Mouse (Mus musculus) gastrocnemius, postnatal 36 days (tissue): ENCODE data around the gene Spag9. TPM values are rescaled to one million over a fixed set of nuclear protein-coding genes. Genes with fewer than 3 reads are reported as not detected.

Source experiments
- DNase-seq, 2 experiments: peaks; one replicate each; pipeline ENCODE4 v3.0.0; 2022
- intact Hi-C: fragments of 180-260 bp; cut with DNase I; formaldehyde crosslinking; loops from one replicate; pipeline ENCODE4 v1.15.1; 2025
- total RNA-seq, 2 experiments: library from RNA; stranded (reverse); gene quantifications; 2 replicates each; pipeline ENCODE4 v1.2.3; 2021

Spag9 gene
- total RNA-seq, 2 experiments from 2014 or later: 118 to 141 TPM

GRCm38 (mm10) chr11:94171691-94172090 lies 175.8 kb downstream of the Spag9 start:
- DNase-seq: no peak
- intact Hi-C loops: no loop called here

- DNase-seq: no peak
Measured at GRCm38 (mm10) chr11:94172186-94172585, 176.3 kb downstream of the Spag9 start.

GRCm38 (mm10) chr11:94173726-94174146 lies 177.8 kb downstream of the Spag9 start:
- intact Hi-C loops: no loop called here
- no peak for DNase-seq

More at GRCm38 (mm10) chr11:94172186-94172585, 176.3 kb downstream of the Spag9 start:
- intact Hi-C loops: no loop called here

GRCm38 (mm10) chr11:94175288-94175687 lies 179.4 kb downstream of the Spag9 start:
- intact Hi-C loops: no loop called here
- no peak for DNase-seq

Other genes with a start within 250 kb of the Spag9 start
- 1 to 10 TPM; 7.6 to 7.8 TPM for gene Utp18, start 110.3 kb upstream of the Spag9 start, total RNA-seq
- 10 to 100 TPM in 1 of 2 experiments, 1 to 10 TPM in 1; 8.7 to 10.4 TPM for gene Mbtd1, start 110.2 kb upstream of the Spag9 start, total RNA-seq
- 100 to 1,000 TPM; 546 to 563 TPM for gene Nme2, start 39.8 kb upstream of the Spag9 start, total RNA-seq
- gene Gm20390, start 27.8 kb upstream of the Spag9 start, total RNA-seq: 10 to 100 TPM in 1 of 2 experiments, 1 to 10 TPM in 1; 9.9 to 14.6 TPM
- 10 to 100 TPM; 12.2 to 13.1 TPM for gene Nme1, start 27.6 kb upstream of the Spag9 start, total RNA-seq
- gene Tob1, start 215.4 kb downstream of the Spag9 start, total RNA-seq: 100 to 1,000 TPM; 205 to 210 TPM
- 1 to 10 TPM; 6.4 to 6.6 TPM for gene Wfikkn2, start 249.9 kb downstream of the Spag9 start, total RNA-seq